Mouse (Mus musculus): ENCODE measurements around the gene Ern2. TPM values are rescaled to one million over a fixed set of nuclear protein-coding genes. Genes with fewer than 3 reads are reported as not detected.

Ern2 gene
- polyA plus RNA-seq, 1 experiment: not detected

- Histone ChIP-seq H3K9me3 (ENCODE audit: control insufficient read depth, low read length) (no peaks in the 10 kb centered on the region), H3K4me1 (ENCODE audit: control insufficient read depth) (peaks cover 9% of the 10 kb centered on the region), H3K27me3 (ENCODE audit: control insufficient read depth) (no peaks in the 10 kb centered on the region), H3K36me3 (ENCODE audit: control insufficient read depth) (peaks cover 75% of the 10 kb centered on the region), H3K4me3 (replicated peaks) (no peak overlapping the region)
- TF ChIP-seq GATA1 (IDR thresholded peaks at IDR 0.05; ENCODE audit: low read length) (no peak), TAL1 (IDR thresholded peaks at IDR 0.05; ENCODE audit: low read length) (no peak)
These were observed 48.9 kb downstream of the Ern2 start for GRCm38 (mm10) chr7:122137071-122137470.

GRCm38 (mm10) chr7:122135070-122135469 lies 50.9 kb downstream of the Ern2 start:
- no peak overlapping the region for H3K4me3 ChIP-seq (replicated peaks)

GRCm38 (mm10) chr7:122133338-122133625 lies 52.7 kb downstream of the Ern2 start:
- peaks cover 64% of the 10 kb centered on the region for H3K36me3 ChIP-seq (ENCODE audit: control insufficient read depth)
- TF ChIP-seq GATA1 (IDR thresholded peaks at IDR 0.05; ENCODE audit: low read length) (no peak), TAL1 (IDR thresholded peaks at IDR 0.05; ENCODE audit: low read length) (no peak)
- H3K9me3 ChIP-seq (ENCODE audit: control insufficient read depth, low read length): no peaks in the 10 kb centered on the region
- peak overlapping the region; percentile 74 for H3K4me3 ChIP-seq (replicated peaks)
- no peaks in the 10 kb centered on the region for H3K27me3 ChIP-seq (ENCODE audit: control insufficient read depth)
- peaks cover 21% of the 10 kb centered on the region for H3K4me1 ChIP-seq (ENCODE audit: control insufficient read depth)

More at GRCm38 (mm10) chr7:122135070-122135469, 50.9 kb downstream of the Ern2 start:
- peaks cover 21% of the 10 kb centered on the region for H3K4me1 ChIP-seq (ENCODE audit: control insufficient read depth)
- H3K27me3 ChIP-seq (ENCODE audit: control insufficient read depth): no peaks in the 10 kb centered on the region
- TF ChIP-seq GATA1 (IDR thresholded peaks at IDR 0.05; ENCODE audit: low read length) (no peak), TAL1 (IDR thresholded peaks at IDR 0.05; ENCODE audit: low read length) (no peak)
- H3K36me3 ChIP-seq (ENCODE audit: control insufficient read depth): peaks cover 64% of the 10 kb centered on the region
- H3K9me3 ChIP-seq (ENCODE audit: control insufficient read depth, low read length): no peaks in the 10 kb centered on the region

- Histone ChIP-seq H3K9me3 (ENCODE audit: control insufficient read depth, low read length) (no peaks in the 10 kb centered on the region), H3K27me3 (ENCODE audit: control insufficient read depth) (no peaks in the 10 kb centered on the region), H3K36me3 (ENCODE audit: control insufficient read depth) (peaks cover 64% of the 10 kb centered on the region), H3K4me3 (replicated peaks) (peak within 1 kb of the TSS; percentile 74), H3K4me1 (ENCODE audit: control insufficient read depth) (peaks cover 21% of the 10 kb centered on the region)
- TF ChIP-seq GATA1 (IDR thresholded peaks at IDR 0.05; ENCODE audit: low read length): no peak
These were observed 53.3 kb downstream of the Ern2 start, which contains the start of the genes Palb2 and Dctn5 for GRCm38 (mm10) chr7:122132497-122133337. Gene Palb2 (minus strand): TSS chr7:122132985. Gene Dctn5 (plus strand): TSS chr7:122133041.

- H3K4me3 ChIP-seq (replicated peaks): peak overlapping the region; percentile 74
- H3K36me3 ChIP-seq (ENCODE audit: control insufficient read depth): peaks cover 64% of the 10 kb centered on the region
- no peaks in the 10 kb centered on the region for H3K9me3 ChIP-seq (ENCODE audit: control insufficient read depth, low read length)
- TF ChIP-seq TAL1 (IDR thresholded peaks at IDR 0.05; ENCODE audit: low read length): no peak
- peak; percentile 55; the same call in 1 of the 2 replicates for TF ChIP-seq GATA1 (IDR thresholded peaks at IDR 0.05; ENCODE audit: low read length)
- H3K27me3 ChIP-seq (ENCODE audit: control insufficient read depth): no peaks in the 10 kb centered on the region
- H3K4me1 ChIP-seq (ENCODE audit: control insufficient read depth): peaks cover 21% of the 10 kb centered on the region
These were observed 54.2 kb downstream of the Ern2 start for GRCm38 (mm10) chr7:122131834-122132233.

GRCm38 (mm10) chr7:122126946-122127345 lies 59.1 kb downstream of the Ern2 start:
- H3K36me3 ChIP-seq (ENCODE audit: control insufficient read depth): peaks cover 88% of the 10 kb centered on the region

GRCm38 (mm10) chr7:122125636-122126035 lies 60.4 kb downstream of the Ern2 start:
- no peaks in the 10 kb centered on the region for H3K9me3 ChIP-seq (ENCODE audit: control insufficient read depth, low read length)
- H3K27me3 ChIP-seq (ENCODE audit: control insufficient read depth): no peaks in the 10 kb centered on the region
- no peak overlapping the region for H3K4me3 ChIP-seq (replicated peaks)
- no peaks in the 10 kb centered on the region; the same call in 1 of the 2 replicates for H3K4me1 ChIP-seq (ENCODE audit: control insufficient read depth)
- H3K36me3 ChIP-seq (ENCODE audit: control insufficient read depth): peaks cover 98% of the 10 kb centered on the region
- TF ChIP-seq GATA1 (IDR thresholded peaks at IDR 0.05; ENCODE audit: low read length) (no peak), TAL1 (IDR thresholded peaks at IDR 0.05; ENCODE audit: low read length) (no peak)

More at GRCm38 (mm10) chr7:122126946-122127345, 59.1 kb downstream of the Ern2 start:
- H3K9me3 ChIP-seq (ENCODE audit: control insufficient read depth, low read length): no peaks in the 10 kb centered on the region
- no peak overlapping the region for H3K4me3 ChIP-seq (replicated peaks)
- no peaks in the 10 kb centered on the region for H3K27me3 ChIP-seq (ENCODE audit: control insufficient read depth)
- no peak for TF ChIP-seq GATA1 (IDR thresholded peaks at IDR 0.05; ENCODE audit: low read length)
- TF ChIP-seq TAL1 (IDR thresholded peaks at IDR 0.05; ENCODE audit: low read length): no peak
- peaks cover 11% of the 10 kb centered on the region for H3K4me1 ChIP-seq (ENCODE audit: control insufficient read depth)

- no peak overlapping the region for H3K4me3 ChIP-seq (replicated peaks)
- H3K9me3 ChIP-seq (ENCODE audit: control insufficient read depth, low read length): no peaks in the 10 kb centered on the region
- no peak for TF ChIP-seq TAL1 (IDR thresholded peaks at IDR 0.05; ENCODE audit: low read length)
- no peaks in the 10 kb centered on the region for H3K4me1 ChIP-seq (ENCODE audit: control insufficient read depth)
- H3K36me3 ChIP-seq (ENCODE audit: control insufficient read depth): peaks cover 95% of the 10 kb centered on the region
- H3K27me3 ChIP-seq (ENCODE audit: control insufficient read depth): no peaks in the 10 kb centered on the region
These were observed 62.5 kb downstream of the Ern2 start for GRCm38 (mm10) chr7:122123518-122123917.

Other genes starting within 250 kb of the Ern2 start
- 0.47 and 0.48 TPM in 2 replicates for gene Cog7, start 204.5 kb downstream of the Ern2 start, polyA plus RNA-seq (2012)
- gene Gga2, start 165.0 kb downstream of the Ern2 start, polyA plus RNA-seq (2012): 2.7 and 2.9 TPM in 2 replicates
- gene Ubfd1, start 119.0 kb downstream of the Ern2 start, polyA plus RNA-seq (2012): 0.71 and 0.78 TPM in 2 replicates
- 0.10 and 0.21 TPM in 2 replicates for gene Ears2, start 118.9 kb downstream of the Ern2 start, polyA plus RNA-seq (2012)
- gene Ndufab1, start 84.3 kb downstream of the Ern2 start, polyA plus RNA-seq (2012): 79.8 and 110 TPM in 2 replicates
- 0.18 and 0.21 TPM in 2 replicates for gene Palb2, start 53.2 kb downstream of the Ern2 start, polyA plus RNA-seq (2012)
- gene Dctn5, start 53.2 kb downstream of the Ern2 start, polyA plus RNA-seq (2012): 0.54 and 0.77 TPM in 2 replicates
- 37.3 and 43.1 TPM in 2 replicates for gene Plk1, start 26.8 kb downstream of the Ern2 start, polyA plus RNA-seq (2012)
- not detected in 2 replicates for gene Chp2, start 33.3 kb upstream of the Ern2 start, polyA plus RNA-seq (2012)
- 0.04 TPM in 1 of 2 replicates, not detected in the other for gene Prkcb, start 102.5 kb upstream of the Ern2 start, polyA plus RNA-seq (2012)